Mouse (Mus musculus) gastrocnemius, postnatal 10 days (tissue): Measurements from ENCODE around the gene Ttc3. TPM values are rescaled to one million over a fixed set of nuclear protein-coding genes. Genes with fewer than 3 reads are reported as not detected.
"Not testable (repeated sequence)": the region's sequence is repeated elsewhere in the genome, so short reads cannot be mapped to it uniquely, and the experiment has no call there.

ENCODE experiments used
- DNase-seq: peaks from one replicate; pipeline ENCODE4 v3.0.0; 2021; ENCODE audit warnings: mixed read lengths
- total RNA-seq, 2 experiments: library from RNA; stranded (reverse); gene quantifications; 2 replicates each; pipeline ENCODE4 v1.2.3; 2021

The Ttc3 gene
- total RNA-seq, 2 experiments from 2014 or later: 103 to 128 TPM

DNA sequence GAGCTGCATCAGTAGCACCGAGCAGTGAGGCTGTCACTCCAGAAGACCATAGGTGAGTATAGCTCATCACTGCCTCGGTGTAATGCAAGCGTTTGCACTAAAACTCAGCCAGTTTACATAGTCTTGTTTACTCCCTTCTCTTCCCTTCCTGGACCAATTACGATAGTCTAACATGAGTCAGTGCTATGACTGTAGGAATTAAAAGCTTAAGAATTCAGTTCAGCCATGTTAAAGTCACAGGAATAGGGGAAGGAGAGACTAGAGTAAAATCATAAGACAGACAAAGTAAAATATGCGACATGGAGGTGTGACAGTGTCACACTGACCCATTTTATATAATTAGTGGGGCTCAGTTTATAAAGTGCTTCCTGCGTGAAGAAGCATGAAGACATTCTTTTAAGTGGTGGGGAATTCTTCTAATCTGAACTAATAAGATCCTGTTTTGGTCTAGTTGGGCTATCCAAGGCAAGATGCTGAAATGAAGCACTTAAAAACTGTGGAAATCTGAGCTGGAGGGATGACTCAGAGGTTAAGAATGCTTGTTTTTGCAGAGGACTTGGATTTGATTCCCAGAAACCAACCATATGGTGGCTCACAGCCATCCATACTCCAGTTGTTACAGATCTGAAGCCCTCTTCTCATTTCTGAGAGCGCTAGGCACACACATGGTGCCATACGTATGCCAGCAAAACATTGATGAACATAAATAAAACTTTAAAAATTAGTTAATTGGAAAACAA is 65.2 kb downstream of the Ttc3 start:
- DNase-seq: no peak

DNA sequence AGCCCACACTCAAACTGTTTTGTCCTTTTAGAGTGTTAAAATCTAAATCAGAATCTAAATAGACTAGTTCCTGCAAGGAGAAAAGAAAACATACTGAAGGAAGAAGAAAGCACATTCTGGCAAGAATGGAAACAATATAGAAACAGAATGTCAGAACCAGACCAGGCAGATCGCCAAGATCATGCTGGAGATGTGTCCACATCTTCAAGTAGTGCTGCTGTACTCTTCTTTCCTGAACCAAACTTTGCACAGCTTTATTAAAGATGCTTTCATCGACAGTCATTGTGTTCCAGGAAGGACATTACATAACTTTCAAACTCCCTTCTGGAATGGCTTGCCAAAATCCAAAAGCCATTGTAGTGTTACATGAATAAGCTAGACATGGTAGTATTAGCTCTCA is 66.4 kb downstream of the Ttc3 start:
- DNase-seq: no peak

DNA sequence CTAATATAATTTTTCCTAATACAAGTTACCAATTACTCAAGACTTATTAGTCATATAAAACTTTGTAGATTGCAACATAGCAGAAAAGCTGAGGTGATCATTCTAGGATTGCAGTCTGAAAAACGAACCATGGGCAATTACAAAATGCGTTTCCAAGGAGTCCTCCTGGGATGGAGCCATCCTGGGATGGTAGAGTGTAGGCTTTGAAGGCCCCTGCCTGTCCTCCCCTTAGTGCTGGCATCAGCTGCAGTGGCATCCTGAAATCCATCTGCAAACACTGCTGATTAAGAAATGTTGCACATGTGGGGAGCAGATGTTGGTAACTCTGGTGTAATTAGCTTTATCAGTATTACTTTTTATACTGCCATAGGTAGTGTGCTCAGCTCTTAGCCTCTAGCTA is 70.9 kb downstream of the Ttc3 start:
- no peak for DNase-seq

DNA sequence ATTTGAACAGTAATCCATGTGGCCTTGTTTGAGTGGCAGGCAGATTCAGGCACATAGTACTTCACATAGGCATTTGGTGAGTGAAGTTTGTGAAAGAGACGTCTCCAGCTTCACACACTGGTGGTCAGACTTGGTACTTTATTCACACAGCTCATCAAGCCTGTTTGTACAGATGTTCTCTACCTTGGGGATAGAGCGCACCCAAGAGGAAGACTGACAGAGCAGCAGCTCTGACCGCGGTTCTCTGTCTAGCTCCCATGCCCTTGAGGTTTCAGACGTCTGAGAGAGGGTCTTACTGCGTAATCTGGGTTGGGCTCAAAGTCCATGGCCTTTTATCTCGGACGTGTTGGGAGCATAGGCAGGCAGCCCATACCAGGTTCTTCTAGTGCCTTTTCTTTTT is 78.7 kb downstream of the Ttc3 start:
- no peak for DNase-seq

GRCm38 (mm10) chr16:94449632-94450031 is 79.2 kb downstream of the Ttc3 start:
- DNase-seq: no peak

GRCm38 (mm10) chr16:94451545-94452488 is 81.4 kb downstream of the Ttc3 start:
- no peak for DNase-seq

GRCm38 (mm10) chr16:94452768-94453167 is 82.3 kb downstream of the Ttc3 start:
- no peak for DNase-seq

DNA sequence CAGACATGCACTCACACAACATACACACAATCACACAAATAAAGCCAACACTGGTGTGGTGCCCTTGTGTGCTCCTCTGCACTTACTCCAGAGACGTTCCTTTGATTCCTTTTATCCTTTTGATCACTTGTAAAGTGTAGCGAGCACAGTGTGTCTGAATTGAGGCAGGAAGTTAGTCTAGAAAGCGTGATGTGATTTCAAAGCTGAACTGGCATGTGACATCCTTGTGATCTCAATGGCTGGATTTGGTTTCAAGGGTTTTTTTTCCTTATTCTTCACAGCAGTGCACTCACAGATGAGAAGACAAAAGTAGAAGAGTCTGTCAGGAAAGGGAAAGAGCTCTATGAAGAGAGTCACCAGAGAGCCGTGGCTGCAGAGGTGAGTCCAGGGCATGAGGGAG is 83.7 kb downstream of the Ttc3 start:
- no peak for DNase-seq

DNA sequence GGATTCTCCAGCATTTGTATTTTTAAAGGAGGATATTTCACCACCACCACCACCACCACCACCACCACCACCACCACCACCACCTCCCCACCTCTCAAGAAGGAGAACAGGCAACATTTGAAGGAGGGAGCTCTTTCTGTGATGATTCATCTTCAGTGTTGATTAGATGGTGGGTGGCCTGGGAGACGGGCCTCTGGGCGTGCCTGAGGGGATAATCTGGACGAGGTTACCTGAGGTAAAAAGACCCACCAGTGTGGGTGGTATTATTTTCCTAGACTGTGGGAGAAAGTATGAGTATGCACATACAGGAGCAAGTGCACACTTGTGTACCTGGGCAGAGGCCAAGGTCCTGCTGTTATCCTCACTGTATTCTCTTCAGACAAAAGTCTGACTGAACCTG is 93.6 kb downstream of the Ttc3 start:
- DNase-seq: no peak

- no peak for DNase-seq
These were observed 95.5 kb downstream of the Ttc3 start for GRCm38 (mm10) chr16:94465900-94466299.

DNA sequence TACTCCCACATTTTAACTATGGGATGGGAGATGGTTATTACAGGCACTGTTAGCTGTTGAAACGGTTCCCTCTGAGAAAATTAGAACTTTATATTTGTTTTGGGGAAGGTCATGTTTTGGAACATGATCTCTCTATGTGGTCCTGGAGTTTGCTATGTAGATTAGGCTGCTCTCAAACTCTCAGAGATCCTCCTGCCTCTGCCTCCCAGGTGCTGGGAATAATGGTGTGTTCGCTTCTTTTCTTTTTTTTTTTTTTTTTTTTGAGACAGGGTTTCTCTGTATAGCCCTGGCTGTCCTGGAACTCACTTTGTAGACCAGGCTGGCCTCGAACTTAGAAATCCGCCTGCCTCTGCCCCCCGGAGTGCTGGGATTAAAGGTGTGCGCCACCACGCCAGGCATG is 95.9 kb downstream of the Ttc3 start:
- not testable (repeated sequence) for DNase-seq

DNA sequence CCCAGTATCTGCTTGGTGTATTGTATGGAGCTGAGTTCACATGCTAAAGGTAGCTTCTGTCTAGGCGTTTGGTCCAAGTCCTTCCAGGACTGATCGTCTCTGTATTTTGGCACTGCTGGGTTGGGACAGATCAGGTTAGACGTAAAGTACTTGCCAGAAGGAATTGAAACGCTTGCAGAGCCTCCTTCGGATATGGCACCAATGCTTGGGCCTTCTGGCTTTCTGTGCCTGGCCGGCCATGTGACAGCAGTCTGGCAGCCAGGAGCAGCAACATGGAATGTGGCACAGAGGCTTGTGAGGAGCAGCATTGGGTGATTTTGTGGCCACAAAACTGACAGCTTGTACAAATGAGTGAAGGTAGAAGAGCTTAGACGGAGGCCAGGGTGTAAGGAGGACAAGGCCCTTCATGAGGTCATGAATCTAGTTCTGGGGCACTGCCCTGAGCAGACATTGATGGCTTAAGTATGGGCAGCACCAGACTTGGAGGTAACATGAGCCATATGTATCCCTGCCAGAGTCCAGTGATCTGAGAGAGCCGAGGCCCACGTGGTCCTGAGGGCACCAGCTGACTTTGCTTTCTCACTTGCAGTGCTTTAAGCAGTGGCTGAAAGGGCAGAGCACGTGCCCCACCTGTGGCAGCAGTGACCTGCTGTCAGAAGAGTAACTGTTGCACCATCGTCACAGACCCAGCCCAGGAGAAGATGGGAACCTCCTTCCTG is 97.1 kb downstream of the Ttc3 start:
- peak; percentile 49 for DNase-seq

DNA sequence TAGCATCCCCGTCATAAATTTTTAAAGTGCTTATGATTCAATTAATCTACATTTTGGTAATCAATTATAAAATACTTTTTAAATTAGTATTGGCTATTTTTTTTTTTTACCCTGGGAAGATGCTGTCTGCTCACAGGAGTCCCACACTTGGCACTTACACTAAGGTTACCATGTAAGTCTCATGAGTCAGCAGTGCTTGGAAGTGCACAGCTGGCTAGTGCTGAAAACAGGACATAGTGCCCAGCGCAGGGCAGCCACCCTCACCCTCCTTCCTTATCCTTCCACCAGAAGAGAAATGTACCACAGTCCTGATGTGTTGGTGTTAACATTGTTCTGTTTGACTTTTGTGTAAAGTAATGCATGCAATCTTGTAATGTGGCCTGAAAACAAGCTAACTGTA is 98.0 kb downstream of the Ttc3 start:
- DNase-seq: no peak

GRCm38 (mm10) chr16:94472515-94472951 is 102.1 kb downstream of the Ttc3 start:
- peak; percentile 62 for DNase-seq

- peak; percentile 46 for DNase-seq
These were observed 102.8 kb downstream of the Ttc3 start for GRCm38 (mm10) chr16:94473086-94473822.

GRCm38 (mm10) chr16:94484752-94485535 is 114.5 kb downstream of the Ttc3 start:
- DNase-seq: no peak

DNA sequence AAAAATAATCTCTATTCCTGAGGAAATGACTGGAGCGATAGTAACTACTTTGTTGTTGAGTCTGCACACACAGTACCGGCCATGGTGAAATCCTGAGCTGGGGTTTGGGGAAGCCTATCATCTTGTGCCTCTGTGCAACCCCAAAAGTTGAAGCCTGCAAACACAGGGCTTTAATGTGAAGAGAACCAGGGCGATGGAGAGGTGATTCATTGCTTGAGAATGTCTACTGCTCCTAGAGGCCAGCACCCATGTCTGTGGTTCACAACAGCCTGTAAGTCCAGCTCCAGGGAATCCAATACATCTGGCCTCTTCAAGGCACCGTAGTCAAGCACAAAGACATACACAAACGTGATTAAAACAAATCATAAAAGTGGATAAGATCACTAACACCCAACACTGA is 116.9 kb downstream of the Ttc3 start:
- DNase-seq: no peak

DNA sequence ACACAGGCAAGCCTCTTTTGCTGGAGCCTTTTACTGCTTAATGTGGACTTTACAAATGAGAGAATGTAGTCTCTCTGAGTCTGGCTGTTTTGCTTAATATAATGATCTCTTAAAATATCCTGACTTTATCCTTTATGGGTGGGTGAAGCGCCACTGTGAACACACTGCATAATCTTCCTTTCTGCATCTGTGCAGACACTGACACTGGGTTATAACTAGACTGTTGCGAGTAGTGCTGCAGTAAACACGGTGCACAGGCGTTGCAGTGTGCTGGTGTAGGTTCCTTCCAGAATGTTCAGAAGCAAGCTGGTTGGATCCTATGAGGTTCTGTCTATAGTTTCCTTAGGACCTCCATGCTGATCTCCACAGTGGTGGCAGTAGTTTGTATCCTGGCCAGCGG is 118.9 kb downstream of the Ttc3 start:
- no peak for DNase-seq

DNA sequence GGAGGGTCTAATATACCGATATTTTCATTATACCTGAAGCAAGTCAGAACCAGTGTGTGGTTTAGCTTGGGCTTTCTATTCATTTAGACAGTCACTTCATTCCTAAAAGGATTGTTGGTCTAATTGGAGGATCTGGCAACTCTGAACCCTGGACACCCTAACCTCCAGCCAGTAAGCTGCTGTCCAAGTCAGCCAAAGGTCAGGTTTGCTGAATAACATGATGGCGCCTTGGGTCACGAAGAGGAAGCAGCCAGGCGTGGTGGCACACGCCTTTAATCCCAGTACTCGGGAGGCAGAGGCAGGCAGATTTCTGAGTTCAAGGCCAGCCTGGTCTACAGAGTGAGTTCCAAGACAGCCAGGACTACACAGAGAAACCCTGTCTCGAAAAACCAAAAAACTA is 126.8 kb downstream of the Ttc3 start:
- not testable (repeated sequence) for DNase-seq

GRCm38 (mm10) chr16:94497911-94498310 is 127.5 kb downstream of the Ttc3 start:
- peak; percentile 50 for DNase-seq

- no peak for DNase-seq
These were observed 133.8 kb downstream of the Ttc3 start for GRCm38 (mm10) chr16:94504192-94504591.
